Mouse (Mus musculus) right cerebral cortex, postnatal 10 days (tissue): ENCODE data around the gene Txlnb.
A peak's percentile ranks its signal among the peaks of the same experiment; 100 is the strongest.
"Not testable (repeated sequence)": the region's sequence is repeated elsewhere in the genome, so short reads cannot be mapped to it uniquely, and the experiment has no call there.

ENCODE experiments used
- DNase-seq, 2 experiments: peaks; one replicate each; pipeline ENCODE4 v3.0.0; 2021; ENCODE audit warnings: low spot score in 2 of 2

Gene Txlnb

GRCm38 (mm10) chr10:17820422-17820821 is 24.4 kb downstream of the Txlnb start:
- not testable (repeated sequence) for DNase-seq

GRCm38 (mm10) chr10:17827391-17827790 is 31.4 kb downstream of the Txlnb start:
- no peak for DNase-seq

- DNase-seq: no peak
These were observed 33.2 kb downstream of the Txlnb start for GRCm38 (mm10) chr10:17829205-17829604.

GRCm38 (mm10) chr10:17831041-17831440 is 35.0 kb downstream of the Txlnb start:
- no peak for DNase-seq

- no peak for DNase-seq
These were observed 39.0 kb downstream of the Txlnb start for GRCm38 (mm10) chr10:17835031-17835430.

GRCm38 (mm10) chr10:17836275-17836674 is 40.2 kb downstream of the Txlnb start:
- DNase-seq: no peak

- DNase-seq: peak in 1 of 2 experiments; percentile 35
These were observed 46.0 kb downstream of the Txlnb start for GRCm38 (mm10) chr10:17842030-17842429.

GRCm38 (mm10) chr10:17844781-17845537 is 48.9 kb downstream of the Txlnb start:
- DNase-seq: peak; percentile 59 to 70

- DNase-seq: no peak
These were observed 61.7 kb downstream of the Txlnb start for GRCm38 (mm10) chr10:17857647-17858261.

- no peak for DNase-seq
These were observed 64.9 kb downstream of the Txlnb start for GRCm38 (mm10) chr10:17860701-17861480.

GRCm38 (mm10) chr10:17869822-17870662 is 74.0 kb downstream of the Txlnb start:
- DNase-seq: peak; percentile 81 to 82

GRCm38 (mm10) chr10:17878002-17878919 is 82.2 kb downstream of the Txlnb start:
- no peak for DNase-seq

- DNase-seq: no peak
These were observed 84.0 kb downstream of the Txlnb start for GRCm38 (mm10) chr10:17880038-17880437.

- no peak for DNase-seq
These were observed 84.7 kb downstream of the Txlnb start for GRCm38 (mm10) chr10:17880724-17881123.
